Mouse (Mus musculus): ENCODE results near the gene Cflar. TPM values are rescaled to one million over a fixed set of nuclear protein-coding genes. Genes with fewer than 3 reads are reported as not detected.

The Cflar gene
- 100 to 1,000 TPM; 182 to 199 TPM for total RNA-seq (2023)

DNA sequence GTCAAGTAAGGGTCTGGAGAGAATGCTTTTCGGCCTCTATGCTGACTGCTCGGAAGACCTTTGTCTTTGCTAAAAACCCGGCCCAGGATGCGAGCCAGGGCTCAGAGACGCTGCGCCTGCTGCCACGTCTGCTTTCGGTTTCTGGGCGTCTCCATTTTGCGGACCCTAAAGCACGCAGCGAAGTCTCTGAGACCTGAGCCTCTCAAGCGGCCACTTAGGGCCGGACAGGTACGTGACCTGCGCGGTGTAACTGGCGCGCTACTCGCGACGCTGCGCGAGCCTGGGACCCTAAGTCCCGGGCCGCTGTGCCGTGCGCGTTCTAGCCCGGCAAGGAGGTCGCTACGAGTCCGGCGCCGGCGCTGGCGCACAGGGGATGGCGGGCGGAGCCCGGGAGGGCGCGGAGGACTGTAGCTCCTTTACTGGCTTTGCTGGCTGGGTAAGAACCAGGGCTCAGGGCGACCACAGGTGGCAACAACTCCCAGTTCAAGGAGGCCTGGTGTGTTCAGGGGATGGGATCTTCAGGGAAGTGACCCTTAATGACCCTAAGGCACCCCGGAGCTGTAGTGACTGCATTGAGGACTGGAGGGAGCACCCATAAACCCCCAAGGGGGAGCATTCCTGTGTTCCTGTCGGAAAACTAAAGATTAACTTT, at the start of gene Cflar:
Gene Cflar (plus strand): TSS at position 144 of the 652 bp plus-strand sequence.

DNA sequence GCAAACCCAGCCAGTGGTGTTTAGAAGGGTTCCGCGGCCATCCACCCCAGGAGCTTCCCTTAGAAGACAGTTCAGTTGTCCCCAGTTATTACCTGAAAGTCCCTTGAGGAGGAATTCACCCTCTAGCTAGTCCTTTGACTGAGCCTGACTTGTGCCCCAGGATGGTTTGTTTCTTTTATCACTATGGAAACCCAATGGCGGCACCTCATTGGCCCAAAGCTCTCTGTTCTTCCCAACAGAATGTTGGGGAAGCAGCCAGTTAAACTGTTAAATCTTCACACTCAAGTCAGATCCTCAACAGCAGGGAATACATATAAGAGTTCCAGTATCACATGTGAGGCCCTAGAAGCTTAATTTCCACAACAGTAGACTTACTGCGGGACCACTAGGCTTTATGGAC, 15.5 kb upstream of the Cflar start, which contains the start of gene Als2cr12:
Gene Als2cr12 (minus strand): TSS at position 180 of the 400 bp plus-strand sequence.

DNA sequence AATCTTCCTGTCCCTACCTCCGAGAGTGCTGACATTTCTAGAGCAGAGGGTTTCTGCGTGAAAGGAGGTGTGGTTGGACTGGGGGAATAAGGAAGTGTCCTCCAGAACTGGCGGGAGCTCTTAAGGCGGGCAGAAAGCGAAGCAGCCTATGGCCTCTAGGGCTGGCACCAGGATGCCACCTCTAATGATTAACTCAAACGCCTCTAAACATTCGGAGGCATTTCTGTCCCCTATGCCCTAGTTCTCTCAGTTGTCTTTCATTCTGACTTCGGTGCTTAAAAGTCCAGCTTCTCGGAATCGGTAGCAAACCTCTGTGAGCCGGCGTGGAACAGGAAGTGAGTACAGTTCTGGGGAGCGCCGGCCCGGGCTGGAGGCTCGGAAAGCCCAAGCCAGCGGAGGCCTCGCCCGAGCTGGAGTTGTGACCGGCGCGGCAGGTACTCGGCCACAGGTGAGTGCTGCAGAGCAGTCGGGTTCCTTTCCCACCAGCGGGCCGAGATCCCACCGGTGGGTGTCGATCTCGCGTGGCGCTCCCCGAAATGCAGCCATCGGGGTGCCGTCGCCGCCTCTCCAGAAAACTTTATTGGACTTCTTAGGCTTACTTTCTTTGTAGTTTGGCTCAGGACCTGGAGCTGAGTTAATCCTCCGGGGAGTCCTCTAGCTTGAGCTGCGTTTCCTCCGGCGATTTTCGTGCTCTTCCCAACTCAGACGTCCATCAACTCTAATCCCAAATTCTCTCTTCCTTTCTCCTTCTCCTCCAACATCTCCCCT, 84.2 kb downstream of the Cflar start, which contains the start of gene Casp8:
Gene Casp8 (plus strand): TSS at position 84 of the 768 bp plus-strand sequence.

Other genes starting within 250 kb of the Cflar start
- gene Orc2, start 206.4 kb upstream of the Cflar start, total RNA-seq (2023) = 10 to 100 TPM; 22.9 to 27.1 TPM
- 10 to 100 TPM; 13.4 to 24.7 TPM for gene Fam126b, start 125.2 kb upstream of the Cflar start, total RNA-seq (2023)
- 10 to 100 TPM; 35.4 to 46.4 TPM for gene Ndufb3, start 125.1 kb upstream of the Cflar start, total RNA-seq (2023)
- not detected for gene Als2cr12, start 15.5 kb upstream of the Cflar start, total RNA-seq (2023)
- 100 to 1,000 TPM; 111 to 114 TPM for gene Casp8, start 83.9 kb downstream of the Cflar start, total RNA-seq (2023)